Mouse (Mus musculus) left cerebral cortex, adult 18-20 months (tissue): Measurements from ENCODE around the gene Noxred1. TPM values are rescaled to one million over a fixed set of nuclear protein-coding genes. Genes with fewer than 3 reads are reported as not detected.
"Not testable (repeated sequence)": the region's sequence is repeated elsewhere in the genome, so short reads cannot be mapped to it uniquely, and the experiment has no call there.

Experiments used
- DNase-seq, 2 experiments: peaks; one replicate each; pipeline ENCODE4 v3.0.0; 2021 to 2022; ENCODE audit warnings: low spot score in 2 of 2, mixed read lengths in 1 of 2
- long read RNA-seq, 2 experiments: library from polyadenylated mRNA; stranded (forward); transcript quantifications; one replicate each; pipeline ENCODE4 v2.0.0; 2021
- total RNA-seq, 2 experiments: library from RNA; stranded (reverse); gene quantifications; 2 replicates each; pipeline ENCODE4 v1.2.3; 2021

Gene Noxred1
- total RNA-seq = 1 to 10 TPM; 1.8 to 2.3 TPM
- long read RNA-seq, experiment 1 = 0 reads
- long read RNA-seq, experiment 2 = 0 reads

DNA sequence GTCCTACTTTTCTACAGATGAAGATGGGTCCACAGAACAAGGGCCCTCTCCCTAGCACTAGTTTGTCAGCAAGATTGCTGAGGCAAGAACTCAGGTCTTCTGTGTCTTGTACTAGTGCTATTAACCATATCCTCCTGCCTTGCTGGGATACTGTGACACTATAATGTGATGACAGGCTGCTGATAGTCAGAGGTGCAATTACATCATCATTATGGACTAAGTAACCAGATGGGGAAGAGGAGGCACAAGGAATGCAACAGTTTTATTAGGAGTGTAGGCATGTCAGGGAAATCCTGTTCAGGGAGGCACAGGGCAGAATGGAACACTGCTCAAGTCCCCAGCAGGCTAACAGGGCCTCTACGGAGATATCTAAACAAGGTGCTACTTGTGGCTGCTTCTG, at the start of gene Noxred1:
TSS of gene Noxred1 (minus strand) at position 101 of the 400 bp plus-strand sequence.
- DNase-seq = no peak

GRCm38 (mm10) chr12:87284726-87285125, 46.2 kb upstream of the Noxred1 start:
- no peak for DNase-seq

GRCm38 (mm10) chr12:87284268-87284667, 45.7 kb upstream of the Noxred1 start:
- DNase-seq = no peak

GRCm38 (mm10) chr12:87283706-87284105, 45.2 kb upstream of the Noxred1 start:
- DNase-seq = no peak

DNA sequence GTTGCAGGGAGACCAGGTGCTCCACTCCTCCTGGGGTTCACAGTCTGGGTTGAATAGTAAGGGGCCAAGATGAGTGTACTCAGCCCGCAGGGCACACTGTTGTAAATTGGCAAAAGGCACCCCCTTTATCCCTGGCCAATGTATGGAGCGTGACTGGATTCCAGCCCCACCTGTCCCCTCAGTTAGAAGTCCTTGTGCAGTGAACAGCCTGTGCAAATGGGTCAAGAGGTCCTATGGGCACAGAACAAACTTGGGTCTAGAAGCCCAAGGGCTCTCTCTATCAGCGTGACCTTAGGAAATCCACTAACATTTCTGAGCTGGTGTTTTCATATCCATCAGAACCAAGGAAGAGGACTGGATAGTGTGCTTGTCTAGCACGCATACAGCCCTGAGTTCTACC, 44.2 kb upstream of the Noxred1 start:
- no peak for DNase-seq

DNA sequence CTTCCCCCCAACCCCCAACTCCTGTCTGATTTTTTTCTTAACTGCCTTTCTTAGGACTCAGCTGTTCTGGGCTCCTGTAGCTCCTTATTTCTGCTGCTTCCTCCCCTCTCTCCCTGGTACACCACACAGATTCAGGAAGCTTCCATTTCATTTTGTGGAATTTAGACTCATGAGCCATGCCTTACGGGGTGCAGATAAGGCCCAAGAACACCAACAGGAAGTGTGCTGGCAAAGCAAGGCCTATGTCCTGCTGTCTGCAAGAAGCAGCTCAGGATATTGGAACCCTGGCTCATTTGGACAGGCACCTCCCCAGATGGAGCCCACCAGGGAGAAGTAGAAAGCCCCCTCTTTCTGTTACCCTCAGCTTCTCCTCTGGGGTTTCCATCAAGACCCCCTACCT, 43.2 kb upstream of the Noxred1 start:
- no peak for DNase-seq

GRCm38 (mm10) chr12:87279879-87280278, 41.3 kb upstream of the Noxred1 start:
- no peak for DNase-seq

DNA sequence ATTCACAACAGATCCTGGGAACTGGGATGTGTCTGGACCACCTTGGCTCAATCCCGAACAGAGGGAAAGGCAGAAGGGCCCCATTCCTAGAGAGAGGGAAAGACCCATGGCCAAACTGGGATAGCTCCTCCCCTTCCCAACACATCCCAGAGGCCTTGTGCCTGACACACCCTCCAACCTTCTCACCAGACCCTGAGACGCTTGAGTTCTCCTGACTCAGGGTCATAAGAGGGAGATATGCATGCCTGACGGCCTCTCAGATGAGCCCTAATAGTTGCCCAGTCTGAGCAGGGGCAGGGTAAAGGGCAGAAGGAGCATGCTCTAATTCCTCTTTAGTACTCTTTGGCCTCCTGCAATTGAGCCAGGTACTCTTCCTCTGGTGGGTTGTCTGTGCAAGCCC, 40.8 kb upstream of the Noxred1 start:
- DNase-seq = no peak

DNA sequence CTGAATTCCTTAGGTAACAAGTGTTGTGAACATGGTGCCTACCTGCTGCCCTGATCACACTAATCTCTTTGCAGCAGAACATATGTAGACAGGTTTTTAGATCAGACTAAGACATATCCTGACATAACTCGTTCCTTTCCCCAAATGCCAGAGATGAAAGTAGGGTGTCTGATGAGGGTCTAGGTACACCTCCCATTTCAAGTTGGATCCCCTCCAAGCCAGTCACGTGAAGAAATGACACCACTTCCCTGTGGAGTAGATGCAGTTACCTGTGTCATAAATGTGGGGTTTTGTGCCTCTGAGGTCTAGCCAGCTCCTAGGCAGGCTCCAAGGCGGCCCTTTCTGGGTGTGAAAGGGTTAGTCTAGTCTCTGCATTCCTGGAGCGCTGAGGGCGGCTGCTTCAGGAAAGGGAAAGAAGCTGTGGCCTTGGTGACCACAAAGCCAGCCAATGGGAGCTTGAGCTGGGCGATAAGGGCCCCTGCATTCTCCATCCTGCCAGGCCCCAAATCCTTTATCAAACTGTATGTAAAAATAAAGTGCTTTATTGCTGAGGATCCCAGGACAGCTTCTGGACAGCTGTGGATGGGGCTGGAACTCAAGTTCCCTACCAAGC, 39.7 kb upstream of the Noxred1 start:
- DNase-seq = no peak

GRCm38 (mm10) chr12:87277251-87277650, 38.7 kb upstream of the Noxred1 start:
- not testable (repeated sequence) for DNase-seq

GRCm38 (mm10) chr12:87274853-87275831, 36.6 kb upstream of the Noxred1 start:
- no peak for DNase-seq

GRCm38 (mm10) chr12:87267682-87268081, 29.1 kb upstream of the Noxred1 start:
- peak; percentile 12 to 30 for DNase-seq

DNA sequence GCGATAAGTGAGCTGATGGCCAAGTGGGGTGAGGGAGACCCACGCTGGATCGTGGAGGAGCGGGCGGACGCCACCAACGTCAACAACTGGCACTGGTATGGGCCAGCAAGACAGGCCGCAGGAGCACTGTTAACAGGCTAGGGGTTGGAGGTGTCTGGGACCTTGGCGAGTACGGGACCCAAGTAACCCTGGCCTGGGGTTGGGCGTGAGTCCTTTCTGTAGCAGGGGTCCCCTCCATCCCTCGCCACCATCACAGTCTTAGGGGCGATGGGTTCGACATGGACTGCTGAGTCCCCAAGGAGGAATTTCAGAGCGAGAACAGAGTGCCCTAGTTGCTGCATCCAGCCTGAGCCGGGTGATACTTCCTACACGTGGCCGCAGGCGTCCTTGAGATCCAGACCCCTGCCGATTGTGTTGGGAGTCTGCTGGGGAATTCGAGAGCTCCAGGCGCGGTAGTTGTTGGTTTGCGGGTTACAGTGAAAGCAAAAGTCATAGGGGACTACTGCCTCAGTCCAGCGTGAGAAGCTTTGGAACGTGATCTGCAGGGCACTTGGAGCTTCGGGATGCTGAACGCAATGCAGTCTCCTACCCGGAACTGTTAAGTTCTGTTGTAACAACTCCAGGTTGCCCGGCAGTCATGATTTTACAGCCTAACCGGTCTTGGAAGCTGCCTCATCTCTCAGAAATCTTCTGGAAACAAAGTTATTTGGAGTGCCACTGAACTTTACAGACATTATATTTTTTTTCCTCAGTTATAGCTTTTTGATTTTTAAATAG, 28.5 kb upstream of the Noxred1 start:
- peak in 1 of 2 experiments; percentile 7 for DNase-seq

- peak; percentile 80 to 87 for DNase-seq
Measured at GRCm38 (mm10) chr12:87266108-87266826, 27.7 kb upstream of the Noxred1 start, which contains the start of the genes Vipas39 and Ahsa1. Gene Vipas39, minus strand, starts transcription at chr12:87266256. Gene Ahsa1, plus strand, starts transcription at chr12:87266479.

DNA sequence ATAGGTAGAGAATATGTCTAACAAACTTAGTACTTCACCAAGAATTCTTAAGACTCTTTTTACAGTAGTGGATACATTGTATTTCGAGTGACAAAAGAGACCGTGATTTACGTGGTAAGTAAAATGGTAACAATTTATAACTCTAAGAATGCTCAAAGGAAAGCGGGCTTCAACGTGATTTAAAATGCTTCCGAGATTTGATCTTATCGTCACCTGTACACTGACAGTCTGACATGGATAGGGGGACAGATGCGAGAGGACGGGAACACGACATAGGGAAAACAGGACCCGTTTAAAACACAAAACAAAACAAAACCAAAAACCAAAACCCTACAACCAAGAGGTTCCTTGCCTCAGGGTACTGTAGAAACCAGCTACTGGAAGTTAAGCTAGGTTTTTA, 26.9 kb upstream of the Noxred1 start:
- no peak for DNase-seq

DNA sequence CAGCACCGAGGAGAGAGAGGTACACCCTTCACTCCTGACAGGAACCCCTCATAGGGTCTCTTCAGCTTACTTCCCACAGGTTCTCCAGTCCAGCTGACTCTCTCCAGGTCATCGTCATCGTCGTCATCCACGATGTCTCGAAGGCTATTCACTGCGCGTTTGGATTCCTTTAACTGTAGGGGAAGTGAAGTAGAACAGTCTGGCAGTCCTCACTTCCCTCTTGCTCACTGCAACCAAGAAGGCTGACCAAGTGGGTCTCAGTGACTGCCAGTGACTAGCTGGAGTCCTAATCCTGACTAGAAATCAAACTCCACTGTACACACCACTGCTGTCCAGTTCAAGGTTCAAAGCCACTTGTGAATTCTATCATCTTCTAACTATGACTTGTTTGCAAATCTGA, 22.0 kb upstream of the Noxred1 start:
- no peak for DNase-seq

DNA sequence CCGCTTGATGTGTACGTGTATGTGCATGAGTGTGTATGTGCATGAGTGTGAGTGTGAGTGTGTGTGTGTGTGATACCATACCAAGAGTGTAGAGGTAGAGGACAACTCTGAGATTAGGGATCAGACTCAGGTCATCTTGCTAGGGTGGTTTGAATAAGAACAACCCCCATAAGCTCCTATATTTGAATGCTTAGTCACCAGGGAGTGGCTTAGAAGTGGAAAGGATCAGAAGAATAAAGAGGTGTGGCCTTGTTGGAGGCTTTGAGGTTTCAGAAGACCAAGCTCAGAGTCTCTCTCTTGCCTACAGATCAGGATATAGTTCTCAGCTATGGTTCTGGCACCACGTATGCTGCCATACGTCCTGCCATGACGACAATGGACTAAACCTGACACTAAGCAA, 18.1 kb upstream of the Noxred1 start:
- DNase-seq = no peak

GRCm38 (mm10) chr12:87253878-87254277, 15.3 kb upstream of the Noxred1 start:
- peak in 1 of 2 experiments; percentile 3 for DNase-seq

- DNase-seq = no peak
Measured at GRCm38 (mm10) chr12:87250161-87250560, 11.6 kb upstream of the Noxred1 start.

- no peak for DNase-seq
Measured at GRCm38 (mm10) chr12:87236882-87237483, 1.5 kb downstream of the Noxred1 start.
